Mouse (Mus musculus) liver, postnatal 0 days (tissue): ENCODE results near the gene Tmem107. TPM values are rescaled to one million over a fixed set of nuclear protein-coding genes. Genes with fewer than 3 reads are reported as not detected.
A peak's percentile ranks its signal among the peaks of the same experiment; 100 is the strongest.

Experiments used
- ATAC-seq: fragments of 200-750 bp; cut with Nextera tagmentation; 2 replicates; pipeline ENCODE4 v1.8.0; 2017; ENCODE audit warnings: mild to moderate bottlenecking, moderate library complexity
- DNase-seq: peaks from one replicate; pipeline ENCODE4 v3.0.0-alpha.2; 2016
- H3K27ac ChIP-seq: fragments of 300-500 bp; sonication (generic); 2 replicates; pipeline ENCODE4 v1.5.1; 2014; ENCODE audit warnings: antibody characterized with exemption, moderate library complexity, mild to moderate bottlenecking, low read depth
- H3K27me3 ChIP-seq: fragments of 300-500 bp; sonication (generic); 2 replicates; pipeline ENCODE4 v1.6.1; 2014; ENCODE audit warnings: low read length, control low read depth, mixed read lengths; ENCODE audit not compliant: insufficient read depth
- H3K36me3 ChIP-seq: fragments of 300-500 bp; sonication (generic); replicated peaks from 2 replicates; pipeline ENCODE4 v1.6.1; 2014; ENCODE audit warnings: mild to moderate bottlenecking, control low read depth, low read length, moderate library complexity, mixed read lengths; ENCODE audit not compliant: insufficient read depth
- H3K4me1 ChIP-seq: fragments of 300-500 bp; sonication (generic); 2 replicates; pipeline ENCODE4 v1.6.1; 2014; ENCODE audit warnings: antibody characterized with exemption, mild to moderate bottlenecking, control low read depth; ENCODE audit not compliant: insufficient read depth
- H3K4me2 ChIP-seq: fragments of 300-500 bp; sonication (generic); 2 replicates; pipeline ENCODE4 v1.6.1; 2014; ENCODE audit warnings: low read depth, mild to moderate bottlenecking, low read length, moderate library complexity, mixed read lengths
- H3K4me3 ChIP-seq: fragments of 300-500 bp; sonication (generic); 2 replicates; pipeline ENCODE4 v1.5.1; 2014; ENCODE audit warnings: low read depth, low read length
- H3K9ac ChIP-seq: fragments of 300-500 bp; sonication (generic); replicated peaks from 2 replicates; pipeline ENCODE4 v1.6.1; 2014; ENCODE audit warnings: mild to moderate bottlenecking, moderate library complexity
- H3K9me3 ChIP-seq: fragments of 300-500 bp; sonication (generic); 2 replicates; pipeline ENCODE4 v1.6.1; 2016; ENCODE audit warnings: mild to moderate bottlenecking, control low read depth, low read length, mixed read lengths
- CTCF ChIP-seq: sonication (generic); IDR thresholded peaks from 2 replicates; pipeline ENCODE4 v1.5.1; 2016; ENCODE audit warnings: antibody characterized with exemption, low read depth
- EP300 ChIP-seq: IDR thresholded peaks from 2 replicates; pipeline ENCODE4 v1.6.1; 2016; ENCODE audit warnings: antibody characterized with exemption, low read depth, mild to moderate bottlenecking
- WGBS: fragments of 180-500 bp; shearing (Covaris S2); extraction: QIAGEN DNeasy Blood & Tissue Kit; methylation state at CpG from one replicate; pipeline ENCODE4 v1.1.7; 2014; ENCODE audit not compliant: insufficient replicate concordance; 5-methylcytosine and 5-hydroxymethylcytosine counted together
- polyA plus RNA-seq: library from polyadenylated mRNA; unstranded; fragments of >200 nt; fragmentation: Nextera tagmentation; extraction: Ambion mirVana; gene quantifications from 2 replicates; pipeline ENCODE4 v1.2.1, GENCODE M21; 2015

Gene Tmem107
- polyA plus RNA-seq, 1 experiment from 2014 or later, result 13.0 TPM

DNA sequence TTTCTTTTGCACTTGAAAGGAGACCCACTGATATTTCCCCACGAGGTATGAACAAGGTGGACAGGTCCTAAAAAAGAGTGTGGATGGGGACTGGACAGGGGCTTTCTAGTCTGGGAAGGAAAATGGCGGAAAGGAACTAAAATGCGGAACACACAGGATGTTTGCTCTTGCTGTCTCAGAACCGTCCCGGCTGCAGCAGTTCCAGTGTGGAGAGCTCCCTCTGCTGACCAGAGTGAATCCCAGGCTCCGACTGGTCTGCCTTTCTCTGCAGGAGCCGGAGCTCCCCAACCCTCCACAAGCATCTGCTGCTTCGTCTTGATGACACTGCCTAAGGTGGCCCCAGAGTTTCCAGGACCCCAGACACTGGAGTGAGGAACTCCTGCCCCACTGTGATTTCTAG lies 34.8 kb upstream of the Tmem107 start:
- WGBS, result 5% methylated on average over 8 of the region's 8 CpGs
- TF ChIP-seq CTCF (peak; percentile 93), EP300 (no peak)
- Histone ChIP-seq H3K9me3 (no peaks in the 10 kb centered on the region), H3K36me3 (peaks cover 17% of the 10 kb centered on the region), H3K4me1 (peaks cover 22% of the 10 kb centered on the region), H3K9ac (no peak overlapping the region), H3K4me2 (peak overlapping the region; percentile 92), H3K4me3 (peak overlapping the region; percentile 67), H3K27ac (peak overlapping the region; percentile 66), H3K27me3 (no peaks in the 10 kb centered on the region)
- DNase-seq (peak; percentile 87), ATAC-seq (peak; percentile 40)

DNA sequence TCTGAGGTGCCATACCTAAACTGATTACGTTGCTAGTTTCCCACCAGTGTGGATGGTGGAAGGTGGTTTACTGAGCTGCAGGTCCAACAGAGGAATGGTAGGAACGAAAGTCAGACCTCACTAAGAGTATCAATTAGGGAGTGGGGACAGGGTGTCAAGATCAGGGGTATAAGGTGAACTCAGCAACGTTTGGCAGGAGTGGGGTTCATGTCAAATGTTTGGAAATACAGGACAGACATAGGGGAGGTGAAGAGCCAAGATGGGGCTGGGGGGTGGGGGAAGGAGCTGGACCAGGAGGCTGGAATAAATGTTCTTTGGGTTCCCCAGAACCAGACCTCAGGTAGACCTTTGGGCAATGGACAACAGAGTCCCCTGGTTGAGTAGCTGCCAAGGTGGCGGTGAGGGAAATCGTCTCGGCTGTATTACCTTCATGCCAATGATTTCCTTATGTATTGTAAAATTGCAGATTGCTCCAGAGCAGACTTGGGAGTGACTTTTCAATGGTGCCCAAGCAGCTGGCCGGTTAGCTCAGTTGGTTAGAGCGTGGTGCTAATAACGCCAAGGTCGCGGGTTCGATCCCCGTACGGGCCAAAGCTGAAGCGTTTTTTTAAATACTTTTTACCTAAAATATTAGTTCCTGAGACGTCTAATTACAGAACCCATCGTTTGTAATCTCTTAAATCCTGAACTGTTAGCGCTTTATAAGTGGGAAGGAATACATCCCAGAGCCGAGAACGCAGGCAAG lies 33.9 kb upstream of the Tmem107 start:
- Histone ChIP-seq H3K36me3 (peaks cover 12% of the 10 kb centered on the region), H3K4me1 (peaks cover 22% of the 10 kb centered on the region), H3K27ac (peak overlapping the region; percentile 70), H3K4me3 (peak overlapping the region; percentile 67), H3K4me2 (peak overlapping the region; percentile 92), H3K9me3 (no peaks in the 10 kb centered on the region), H3K27me3 (no peaks in the 10 kb centered on the region), H3K9ac (peak overlapping the region; percentile 68)
- TF ChIP-seq EP300 (no peak), CTCF (no peak)
- peak; percentile 88 for DNase-seq
- 8% methylated on average over 20 of the region's 20 CpGs for WGBS
- ATAC-seq, result peak; percentile 18

DNA sequence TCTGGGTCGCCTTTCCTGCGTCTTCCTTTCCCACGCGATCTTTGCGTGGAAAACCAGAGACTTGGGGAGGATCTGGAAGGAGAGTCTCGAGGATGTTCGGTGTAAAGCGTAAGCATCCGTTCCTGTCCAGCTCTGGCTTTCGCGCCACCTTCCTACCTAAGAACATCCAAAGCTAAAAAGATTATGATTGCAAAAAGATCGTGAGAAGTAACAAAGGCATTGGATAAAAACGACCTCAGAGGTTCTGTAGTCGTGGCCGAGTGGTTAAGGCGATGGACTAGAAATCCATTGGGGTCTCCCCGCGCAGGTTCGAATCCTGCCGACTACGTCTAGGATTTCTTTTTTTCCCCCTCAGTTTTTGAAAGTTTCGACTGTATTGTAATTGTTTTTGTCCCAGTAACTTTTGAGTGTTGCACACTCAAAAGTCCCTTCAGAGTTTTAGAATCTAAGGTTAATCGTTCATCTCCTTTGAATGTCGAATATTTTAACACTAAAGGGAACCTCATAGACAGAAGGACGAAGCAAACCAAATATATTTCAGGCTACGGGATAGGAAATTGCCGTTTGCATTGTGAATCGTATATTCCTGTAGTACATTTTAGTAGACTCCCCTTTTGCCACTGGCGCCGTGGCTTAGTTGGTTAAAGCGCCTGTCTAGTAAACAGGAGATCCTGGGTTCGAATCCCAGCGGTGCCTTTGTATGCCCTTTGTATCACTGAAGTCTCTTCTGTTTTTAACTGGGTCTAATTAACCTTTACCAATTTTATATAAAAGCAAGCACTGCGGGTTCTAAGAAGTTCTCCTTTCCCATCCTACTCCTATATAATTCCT lies 33.2 kb upstream of the Tmem107 start:
- Histone ChIP-seq H3K9ac (peak overlapping the region; percentile 68), H3K4me3 (peak overlapping the region; percentile 67), H3K36me3 (peaks cover 11% of the 10 kb centered on the region), H3K27ac (peak overlapping the region; percentile 70), H3K9me3 (no peaks in the 10 kb centered on the region), H3K4me2 (peak overlapping the region; percentile 92), H3K4me1 (peaks cover 22% of the 10 kb centered on the region), H3K27me3 (no peaks in the 10 kb centered on the region)
- TF ChIP-seq EP300, result 0 out of 2 replicates have a peak, but pooled peaks have one; percentile 42
- no peak for TF ChIP-seq CTCF
- peak; percentile 83 for DNase-seq
- WGBS, result 1% methylated on average over 34 of the region's 34 CpGs
- peak; percentile 32 for ATAC-seq

DNA sequence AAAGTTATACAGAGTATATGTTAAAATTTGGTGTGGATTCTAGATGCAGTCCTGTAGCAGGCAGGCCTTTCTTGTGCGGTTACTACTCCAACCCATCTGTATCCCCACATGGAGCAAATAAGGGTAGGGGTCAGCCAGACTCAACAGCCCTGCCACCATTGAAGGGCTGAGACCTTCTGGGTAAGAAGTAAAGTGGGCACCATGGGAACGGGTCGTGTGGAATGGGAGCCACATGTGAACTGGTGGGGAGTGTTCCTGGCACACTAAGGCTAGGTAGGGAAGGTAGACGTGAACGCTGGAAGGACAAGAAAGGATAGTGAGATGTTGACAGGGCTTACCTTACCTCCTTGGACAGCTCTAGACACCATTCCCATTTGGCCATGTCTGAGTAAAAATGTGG lies 32.4 kb upstream of the Tmem107 start:
- Histone ChIP-seq H3K27me3 (no peaks in the 10 kb centered on the region), H3K4me3 (no peak overlapping the region), H3K4me1 (peaks cover 22% of the 10 kb centered on the region), H3K9ac (no peak overlapping the region), H3K4me2 (no peak overlapping the region), H3K9me3 (no peaks in the 10 kb centered on the region), H3K27ac (no peak overlapping the region), H3K36me3 (peaks cover 11% of the 10 kb centered on the region)
- ATAC-seq, result no peak
- WGBS, result 74% methylated on average over 5 of the region's 5 CpGs
- no peak for DNase-seq
- TF ChIP-seq EP300 (no peak), CTCF (no peak)

- under 1% methylated on average over 52 of the region's 54 CpGs for WGBS
- H3K27me3 ChIP-seq, result no peaks in the 10 kb centered on the region
- peak within 1 kb of the TSS; percentile 93 for H3K27ac ChIP-seq
- TF ChIP-seq EP300, result no peak
- 0 out of 2 replicates have a peak, but pooled peaks have one; percentile 4 for TF ChIP-seq CTCF
- peak within 1 kb of the TSS; percentile 93 for H3K4me2 ChIP-seq
- peak within 1 kb of the TSS; percentile 93 for H3K9ac ChIP-seq
- peaks cover 19% of the 10 kb centered on the region for H3K4me1 ChIP-seq
- ATAC-seq, result peak; percentile 80
- H3K9me3 ChIP-seq, result no peaks in the 10 kb centered on the region
- H3K4me3 ChIP-seq, result peak within 1 kb of the TSS; percentile 92
- peaks cover 32% of the 10 kb centered on the region for H3K36me3 ChIP-seq
- peak; percentile 92 for DNase-seq
Measured at GRCm38 (mm10) chr11:69045531-69046394, 24.8 kb upstream of the Tmem107 start, which contains the start of gene Aurkb. Gene Aurkb, plus strand, starts transcription at chr11:69045647.
